Mouse (Mus musculus): ENCODE data around the gene Plac1.
A peak's percentile ranks its signal among the peaks of the same experiment; 100 is the strongest.

GRCm38 (mm10) chrX:53237971-53238370, 1.9 kb downstream of the Plac1 start:
- TF ChIP-seq CTCF (IDR thresholded peaks at IDR 0.05; ENCODE audit: low read depth, low read length): peak; percentile 13; the same call in 1 of the 2 replicates
- no peak for TF ChIP-seq POLR2A (IDR thresholded peaks at IDR 0.05; ENCODE audit: extremely low read depth, insufficient read depth, low read length)

All from liver, adult 2 months (tissue).